Mouse (Mus musculus): ENCODE data around the gene Agbl2. TPM values are rescaled to one million over a fixed set of nuclear protein-coding genes. Genes with fewer than 3 reads are reported as not detected.

The Agbl2 gene
- polyA plus RNA-seq, 1 experiment: 1.2 TPM

- Histone ChIP-seq H3K4me3 (ENCODE audit: insufficient read depth, low read length) (no peak overlapping the region), H3K4me1 (ENCODE audit: control insufficient read depth, insufficient read depth, low read length) (no peaks in the 10 kb centered on the region), H3K27ac (ENCODE audit: insufficient read depth, low read length) (no peak overlapping the region)
- no peak for TF ChIP-seq CTCF (IDR thresholded peaks at IDR 0.05; ENCODE audit: extremely low read depth, insufficient read depth, low read length)
- no peak for TF ChIP-seq POLR2A (IDR thresholded peaks at IDR 0.05; ENCODE audit: extremely low read depth, insufficient read depth, low read length)
Observed at GRCm38 (mm10) chr2:90828739-90829138, 46.2 kb downstream of the Agbl2 start.

GRCm38 (mm10) chr2:90833502-90833901 is 51.0 kb downstream of the Agbl2 start:
- Histone ChIP-seq H3K27ac (ENCODE audit: insufficient read depth, low read length) (no peak overlapping the region), H3K4me1 (ENCODE audit: control insufficient read depth, insufficient read depth, low read length) (no peaks in the 10 kb centered on the region), H3K4me3 (ENCODE audit: insufficient read depth, low read length) (no peak overlapping the region)
- TF ChIP-seq CTCF (IDR thresholded peaks at IDR 0.05; ENCODE audit: extremely low read depth, insufficient read depth, low read length): no peak
- TF ChIP-seq POLR2A (IDR thresholded peaks at IDR 0.05; ENCODE audit: extremely low read depth, insufficient read depth, low read length): no peak

- TF ChIP-seq POLR2A (IDR thresholded peaks at IDR 0.05; ENCODE audit: extremely low read depth, insufficient read depth, low read length): no peak
- TF ChIP-seq CTCF (IDR thresholded peaks at IDR 0.05; ENCODE audit: extremely low read depth, insufficient read depth, low read length): no peak
- Histone ChIP-seq H3K4me3 (ENCODE audit: insufficient read depth, low read length) (no peak overlapping the region), H3K27ac (ENCODE audit: insufficient read depth, low read length) (no peak overlapping the region), H3K4me1 (ENCODE audit: control insufficient read depth, insufficient read depth, low read length) (no peaks in the 10 kb centered on the region)
Observed at GRCm38 (mm10) chr2:90838621-90839020, 56.1 kb downstream of the Agbl2 start.

GRCm38 (mm10) chr2:90843666-90844065 is 61.1 kb downstream of the Agbl2 start:
- no peak overlapping the region for H3K4me3 ChIP-seq (ENCODE audit: insufficient read depth, low read length)
- no peaks in the 10 kb centered on the region for H3K4me1 ChIP-seq (ENCODE audit: control insufficient read depth, insufficient read depth, low read length)
- TF ChIP-seq POLR2A (IDR thresholded peaks at IDR 0.05; ENCODE audit: extremely low read depth, insufficient read depth, low read length) (no peak), CTCF (IDR thresholded peaks at IDR 0.05; ENCODE audit: extremely low read depth, insufficient read depth, low read length) (no peak)
- no peak overlapping the region for H3K27ac ChIP-seq (ENCODE audit: insufficient read depth, low read length)

GRCm38 (mm10) chr2:90844262-90844661 is 61.7 kb downstream of the Agbl2 start:
- Histone ChIP-seq H3K27ac (ENCODE audit: insufficient read depth, low read length) (no peak overlapping the region), H3K4me1 (ENCODE audit: control insufficient read depth, insufficient read depth, low read length) (no peaks in the 10 kb centered on the region; the same call in 1 of the 2 replicates), H3K4me3 (ENCODE audit: insufficient read depth, low read length) (no peak overlapping the region)
- no peak for TF ChIP-seq CTCF (IDR thresholded peaks at IDR 0.05; ENCODE audit: extremely low read depth, insufficient read depth, low read length)
- no peak for TF ChIP-seq POLR2A (IDR thresholded peaks at IDR 0.05; ENCODE audit: extremely low read depth, insufficient read depth, low read length)

- Histone ChIP-seq H3K27ac (ENCODE audit: insufficient read depth, low read length) (no peak overlapping the region), H3K4me3 (ENCODE audit: insufficient read depth, low read length) (no peak overlapping the region), H3K4me1 (ENCODE audit: control insufficient read depth, insufficient read depth, low read length) (no peaks in the 10 kb centered on the region; the same call in 1 of the 2 replicates)
- TF ChIP-seq POLR2A (IDR thresholded peaks at IDR 0.05; ENCODE audit: extremely low read depth, insufficient read depth, low read length) (no peak), CTCF (IDR thresholded peaks at IDR 0.05; ENCODE audit: extremely low read depth, insufficient read depth, low read length) (no peak)
Observed at GRCm38 (mm10) chr2:90845234-90845633, 62.7 kb downstream of the Agbl2 start.

GRCm38 (mm10) chr2:90846171-90846570 is 63.6 kb downstream of the Agbl2 start:
- H3K4me1 ChIP-seq (ENCODE audit: control insufficient read depth, insufficient read depth, low read length): peaks cover 3% of the 10 kb centered on the region; the same call in 1 of the 2 replicates
- peak overlapping the region; percentile 53 for H3K27ac ChIP-seq (ENCODE audit: insufficient read depth, low read length)
- H3K4me3 ChIP-seq (ENCODE audit: insufficient read depth, low read length): peak overlapping the region; percentile 87; the same call in 1 of the 2 replicates
- no peak for TF ChIP-seq CTCF (IDR thresholded peaks at IDR 0.05; ENCODE audit: extremely low read depth, insufficient read depth, low read length)

- peaks cover 3% of the 10 kb centered on the region; the same call in 1 of the 2 replicates for H3K4me1 ChIP-seq (ENCODE audit: control insufficient read depth, insufficient read depth, low read length)
- peak overlapping the region; percentile 87 for H3K4me3 ChIP-seq (ENCODE audit: insufficient read depth, low read length)
- H3K27ac ChIP-seq (ENCODE audit: insufficient read depth, low read length): peak overlapping the region; percentile 53
- TF ChIP-seq CTCF (IDR thresholded peaks at IDR 0.05; ENCODE audit: extremely low read depth, insufficient read depth, low read length): no peak
- TF ChIP-seq POLR2A (IDR thresholded peaks at IDR 0.05; ENCODE audit: extremely low read depth, insufficient read depth, low read length): no peak
Observed at GRCm38 (mm10) chr2:90846597-90846954, 64.0 kb downstream of the Agbl2 start.

- no peak for TF ChIP-seq CTCF (IDR thresholded peaks at IDR 0.05; ENCODE audit: extremely low read depth, insufficient read depth, low read length)
- TF ChIP-seq POLR2A (IDR thresholded peaks at IDR 0.05; ENCODE audit: extremely low read depth, insufficient read depth, low read length): peak; percentile 98
- Histone ChIP-seq H3K27ac (ENCODE audit: insufficient read depth, low read length) (peak within 1 kb of the TSS; percentile 89), H3K4me1 (ENCODE audit: control insufficient read depth, insufficient read depth, low read length) (peaks cover 3% of the 10 kb centered on the region; the same call in 1 of the 2 replicates), H3K4me3 (ENCODE audit: insufficient read depth, low read length) (peak within 1 kb of the TSS; percentile 87)
Observed at GRCm38 (mm10) chr2:90846955-90847680, 64.6 kb downstream of the Agbl2 start, which contains the start of gene Mtch2. Mtch2 (plus strand) TSS chr2:90847155.

- peaks cover 3% of the 10 kb centered on the region; the same call in 1 of the 2 replicates for H3K4me1 ChIP-seq (ENCODE audit: control insufficient read depth, insufficient read depth, low read length)
- peak overlapping the region; percentile 87 for H3K4me3 ChIP-seq (ENCODE audit: insufficient read depth, low read length)
- TF ChIP-seq POLR2A (IDR thresholded peaks at IDR 0.05; ENCODE audit: extremely low read depth, insufficient read depth, low read length): no peak
- no peak for TF ChIP-seq CTCF (IDR thresholded peaks at IDR 0.05; ENCODE audit: extremely low read depth, insufficient read depth, low read length)
- H3K27ac ChIP-seq (ENCODE audit: insufficient read depth, low read length): peak overlapping the region; percentile 89
Observed at GRCm38 (mm10) chr2:90847681-90848050, 65.1 kb downstream of the Agbl2 start.

Data from cortical plate, adult 2 months (tissue).